ENCODE assay signal across 21 mouse cellular contexts in genomic region chr17:62871928-62872327, GRCm38 (mm10). TPM values are rescaled to one million over a fixed set of nuclear protein-coding genes. Genes with fewer than 3 reads are reported as not detected.
DNase-seq lines count a peak whose midpoint lies in the region; ATAC-seq lines count a peak whose summit lies in the region.
"Had no signal": no experiment of that assay in that cellular context is flagged by ENCODE, and none has a peak within 500 bp of the region (broad histone marks: within the 10 kb centered on the region; RNA-seq: fewer than 3 reads in every experiment).

No protein-coding gene starts in this region.

- H3K27me3 ChIP-seq in forebrain, embryonic 13.5 days: peaks cover 64% of the 10 kb centered on the region
- H3K27me3 ChIP-seq in forebrain, embryonic 11.5 days (ENCODE audit: control insufficient read depth, insufficient read depth, low read length): peaks cover 13% of the 10 kb centered on the region
- no peaks in the 10 kb centered on the region for H3K27me3 ChIP-seq in embryonic facial prominence, embryonic 12.5 days
- H3K27me3 ChIP-seq in midbrain, embryonic 16.5 days (ENCODE audit: control insufficient read depth, insufficient read depth, low read depth, low read length): no peaks in the 10 kb centered on the region
- H3K27me3 ChIP-seq: hindbrain, embryonic 15.5 days; limb, embryonic 13.5 days; liver, embryonic 13.5 days had no signal

- H3K4me2 ChIP-seq in forebrain, embryonic 13.5 days: 0 out of 2 replicates have a peak overlapping the region, but pooled peaks have one; percentile 10
- H3K4me2 ChIP-seq in forebrain, embryonic 11.5 days (ENCODE audit: low read depth, low read length, severe bottlenecking): no peak overlapping the region
- no peak overlapping the region for H3K4me2 ChIP-seq in embryonic facial prominence, embryonic 12.5 days (replicated peaks)
- peak overlapping the region; percentile 25 for H3K4me2 ChIP-seq in midbrain, embryonic 16.5 days (ENCODE audit: low read length)
- H3K4me2 ChIP-seq: hindbrain, embryonic 15.5 days; limb, embryonic 13.5 days; liver, embryonic 13.5 days; lung, embryonic 14.5 days had no signal

- H3K9me3 ChIP-seq in forebrain, embryonic 13.5 days (replicated peaks): no peaks in the 10 kb centered on the region
- no peaks in the 10 kb centered on the region for H3K9me3 ChIP-seq in forebrain, embryonic 11.5 days (ENCODE audit: control insufficient read depth, low read length)
- no peaks in the 10 kb centered on the region for H3K9me3 ChIP-seq in embryonic facial prominence, embryonic 12.5 days
- no peaks in the 10 kb centered on the region for H3K9me3 ChIP-seq in midbrain, embryonic 16.5 days (replicated peaks; ENCODE audit: control insufficient read depth, low read length, poor library complexity, severe bottlenecking)
- H3K9me3 ChIP-seq: G1E; hindbrain, embryonic 15.5 days; limb, embryonic 13.5 days; liver, embryonic 13.5 days had no signal

- no peak for ATAC-seq in forebrain, embryonic 13.5 days
- ATAC-seq in forebrain, embryonic 11.5 days (replicated peaks; ENCODE audit: low FRiP score): no peak
- ATAC-seq in embryonic facial prominence, embryonic 12.5 days (ENCODE audit: insufficient number of reproducible peaks, insufficient read depth, low FRiP score, low TSS enrichment): 0 out of 2 replicates have a peak, but pooled peaks have one; percentile 41
- ATAC-seq in midbrain, embryonic 16.5 days: no peak

- no peak for DNase-seq in forebrain, embryonic 11.5 days (ENCODE audit: low spot score)
- DNase-seq in embryo, embryonic 10 days (ENCODE audit: low spot score): peak; percentile 78
- no peak for DNase-seq in spleen, postnatal 10 days (ENCODE audit: low spot score in 2 of 2)
- no peak for DNase-seq in adrenal gland, adult 8-10 months
- DNase-seq: adrenal gland, postnatal 25 days; cerebellum, adult 11 months; cerebellum, postnatal 10 days; gastrocnemius, postnatal 14 days; kidney, adult 11 months; liver, embryonic 13.5 days; lung, embryonic 14.5 days; lung, postnatal 36 days; thymus, postnatal 25 days had no signal

- peaks cover 24% of the 10 kb centered on the region for H3K4me1 ChIP-seq in forebrain, embryonic 13.5 days
- peaks cover 9% of the 10 kb centered on the region for H3K4me1 ChIP-seq in forebrain, embryonic 11.5 days (replicated peaks; ENCODE audit: control insufficient read depth, insufficient read depth, low read length)
- H3K4me1 ChIP-seq in embryonic facial prominence, embryonic 12.5 days: peaks cover 17% of the 10 kb centered on the region
- peaks cover 26% of the 10 kb centered on the region for H3K4me1 ChIP-seq in midbrain, embryonic 16.5 days (ENCODE audit: control insufficient read depth, insufficient read depth, low read length)
- H3K4me1 ChIP-seq: liver, embryonic 13.5 days had no signal

- 5% methylated on average over 3 of the region's 3 CpGs for WGBS in forebrain, embryonic 13.5 days
- 4% methylated on average over 3 of the region's 3 CpGs for WGBS in forebrain, embryonic 11.5 days
- WGBS in embryonic facial prominence, embryonic 12.5 days: 12% methylated on average over 3 of the region's 3 CpGs
- 16% methylated on average over 3 of the region's 3 CpGs for WGBS in midbrain, embryonic 16.5 days

- H3K4me3 ChIP-seq in forebrain, embryonic 13.5 days: no peak overlapping the region
- H3K4me3 ChIP-seq in forebrain, embryonic 11.5 days (ENCODE audit: low read depth, low read length): no peak overlapping the region
- H3K4me3 ChIP-seq in embryonic facial prominence, embryonic 12.5 days: no peak overlapping the region
- H3K4me3 ChIP-seq in midbrain, embryonic 16.5 days (ENCODE audit: low read depth, low read length): no peak overlapping the region
- H3K4me3 ChIP-seq: hindbrain, embryonic 15.5 days; limb, embryonic 13.5 days; liver, embryonic 13.5 days had no signal

- no peaks in the 10 kb centered on the region for H3K36me3 ChIP-seq in forebrain, embryonic 13.5 days (ENCODE audit: poor library complexity, severe bottlenecking)
- H3K36me3 ChIP-seq in forebrain, embryonic 11.5 days (ENCODE audit: control insufficient read depth, insufficient read depth, low read length): no peaks in the 10 kb centered on the region
- no peaks in the 10 kb centered on the region for H3K36me3 ChIP-seq in embryonic facial prominence, embryonic 12.5 days
- H3K36me3 ChIP-seq in midbrain, embryonic 16.5 days (ENCODE audit: control insufficient read depth, insufficient read depth, low read length): no peaks in the 10 kb centered on the region
- H3K36me3 ChIP-seq: G1E; hindbrain, embryonic 15.5 days; limb, embryonic 13.5 days; liver, embryonic 13.5 days had no signal

- H3K27ac ChIP-seq in forebrain, embryonic 13.5 days: no peak overlapping the region
- no peak overlapping the region for H3K27ac ChIP-seq in forebrain, embryonic 11.5 days (ENCODE audit: low read depth, low read length)
- no peak overlapping the region for H3K27ac ChIP-seq in embryonic facial prominence, embryonic 12.5 days
- H3K27ac ChIP-seq in midbrain, embryonic 16.5 days (ENCODE audit: low read length): no peak overlapping the region
- H3K27ac ChIP-seq: hindbrain, embryonic 15.5 days; kidney, postnatal 0 days; limb, embryonic 13.5 days; liver, embryonic 13.5 days had no signal

- H3K9ac ChIP-seq in forebrain, embryonic 13.5 days: no peak overlapping the region
- no peak overlapping the region for H3K9ac ChIP-seq in forebrain, embryonic 11.5 days (ENCODE audit: low read length)
- H3K9ac ChIP-seq in embryonic facial prominence, embryonic 12.5 days: no peak overlapping the region
- H3K9ac ChIP-seq in midbrain, embryonic 16.5 days (ENCODE audit: low read depth, low read length): no peak overlapping the region
- H3K9ac ChIP-seq: hindbrain, embryonic 15.5 days; limb, embryonic 13.5 days; liver, embryonic 13.5 days; lung, embryonic 14.5 days had no signal

RNA-seq across cellular contexts. Expression of gene Efna5, which starts 9.2 kb away (rescaled TPM):
- 27.2 and 29.2 TPM in 2 replicates for polyA plus RNA-seq in forebrain, embryonic 13.5 days (2015; fragmentation: Nextera tagmentation; extraction: Ambion mirVana)
- 40.5 and 42.2 TPM in 2 replicates for polyA plus RNA-seq in forebrain, embryonic 11.5 days (2014; fragmentation: Nextera tagmentation; extraction: Ambion mirVana)
- 72.4 and 82.6 TPM in 2 replicates for polyA plus RNA-seq in embryonic facial prominence, embryonic 12.5 days (2016; fragmentation: Nextera tagmentation; extraction: Ambion mirVana)
- polyA plus RNA-seq in midbrain, embryonic 16.5 days (2015; fragmentation: Nextera tagmentation; extraction: Ambion mirVana): 55.0 and 59.7 TPM in 2 replicates
- 10 to 100 TPM; 13.8 to 20.8 (median 16.9) TPM for total RNA-seq in adrenal gland, adult 8-10 months (2022)
- total RNA-seq: megakaryocyte-erythroid progenitor cell, adult 5-6 weeks had no signal
- polyA plus RNA-seq: G1E had no signal

Comparison
In these comparisons a context has a peak if more than half of its experiments do, and no peak if none do; other contexts are left out.
1. H3K4me2 ChIP-seq: peak in forebrain, embryonic 13.5 days (single experiment) and midbrain, embryonic 16.5 days (single experiment); none in forebrain, embryonic 11.5 days (single experiment) and embryonic facial prominence, embryonic 12.5 days (single experiment).